ENCODE assay signal across 9 mouse cellular contexts in the genomic region with DNA sequence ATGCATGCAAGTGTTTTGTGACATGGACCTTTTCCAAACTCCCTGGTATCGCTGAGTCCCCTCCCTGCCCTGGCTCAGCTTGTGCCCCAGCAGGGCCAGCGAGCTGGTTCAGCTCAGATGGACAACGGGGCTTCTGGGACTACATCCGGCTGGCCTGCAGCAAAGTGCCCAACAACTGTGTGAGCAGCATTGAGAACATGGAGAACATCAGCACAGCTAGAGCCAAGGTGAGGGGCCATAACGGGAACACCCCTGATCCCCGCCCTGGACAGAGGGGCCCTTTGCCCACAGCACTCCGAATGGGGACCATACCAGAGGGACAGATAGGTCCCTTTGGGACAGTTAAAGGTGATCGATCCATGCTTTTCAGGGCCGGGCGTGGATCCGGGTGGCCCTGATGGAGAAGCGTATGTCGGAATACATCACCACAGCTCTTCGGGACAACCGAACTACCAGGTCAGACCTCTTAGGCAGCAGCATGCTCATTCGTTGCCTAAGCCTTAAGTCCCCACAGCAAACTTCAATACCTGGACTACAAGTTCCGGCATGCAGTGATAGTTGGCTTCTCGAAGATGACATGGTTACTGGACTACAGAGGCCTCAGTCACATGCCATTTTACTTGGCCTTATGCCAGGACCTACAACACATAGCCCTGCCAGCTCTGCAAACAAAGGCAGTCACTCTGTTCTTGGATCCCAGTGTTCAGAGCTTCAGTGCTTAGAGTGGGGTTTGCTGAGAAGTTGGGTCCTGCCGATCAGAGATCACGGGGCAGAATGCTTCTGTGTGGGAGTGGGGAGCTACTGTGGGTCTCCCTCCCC. TPM values are rescaled to one million over a fixed set of nuclear protein-coding genes. Genes with fewer than 3 reads are reported as not detected.
A peak's percentile ranks its signal among the peaks of the same experiment; 100 is the strongest.
DNase-seq lines count a peak whose midpoint lies in the region; ATAC-seq and TF ChIP-seq lines count a peak whose summit lies in the region.
"Had no signal": no experiment of that assay in that cellular context is flagged by ENCODE, and none has a peak within 500 bp of the region (broad histone marks: within the 10 kb centered on the region; RNA-seq: fewer than 3 reads in every experiment).

No protein-coding gene starts in this region.

- peak; percentile 50 for DNase-seq in heart, postnatal 0 days (ENCODE audit: low spot score)
- DNase-seq in heart, adult 11 months, result no peak
- peak; percentile 56 to 69 for DNase-seq in cerebellum, postnatal 36 days
- DNase-seq in gastrocnemius, postnatal 10 days, result no peak
- no peak for DNase-seq in Muller cell, postnatal 12 days (ENCODE audit: inconsistent ontology term)

- ATAC-seq in heart, postnatal 0 days (ENCODE audit: insufficient read depth, low read depth), result peak; percentile 56; the same call in 1 of the 2 replicates
- ATAC-seq in midbrain, embryonic 12.5 days (ENCODE audit: low FRiP score, low read depth), result no peak
- no peak for ATAC-seq in midbrain, embryonic 15.5 days (replicated peaks)
- ATAC-seq in neural tube, embryonic 13.5 days (ENCODE audit: low read depth), result no peak

- no peak overlapping the region for H3K9ac ChIP-seq in heart, postnatal 0 days (replicated peaks; ENCODE audit: low read depth, low read length)
- H3K9ac ChIP-seq in midbrain, embryonic 12.5 days (replicated peaks), result peak overlapping the region; percentile 37; the same call in 1 of the 2 replicates
- no peak overlapping the region for H3K9ac ChIP-seq in midbrain, embryonic 15.5 days
- peak overlapping the region; percentile 44; the same call in 1 of the 2 replicates for H3K9ac ChIP-seq in neural tube, embryonic 13.5 days

- WGBS in heart, postnatal 0 days, result 64% methylated on average over 20 of the region's 20 CpGs
- WGBS in midbrain, embryonic 12.5 days, result 83% methylated on average over 20 of the region's 20 CpGs
- 78% methylated on average over 20 of the region's 20 CpGs for WGBS in midbrain, embryonic 15.5 days
- WGBS in neural tube, embryonic 13.5 days, result 80% methylated on average over 20 of the region's 20 CpGs

- H3K4me3 ChIP-seq in heart, postnatal 0 days (ENCODE audit: low read depth, low read length), result no peak overlapping the region
- no peak overlapping the region for H3K4me3 ChIP-seq in midbrain, embryonic 12.5 days
- no peak overlapping the region for H3K4me3 ChIP-seq in midbrain, embryonic 15.5 days
- no peak overlapping the region for H3K4me3 ChIP-seq in neural tube, embryonic 13.5 days
- H3K4me3 ChIP-seq: megakaryocyte, embryonic 14.5 days had no signal

- no peak overlapping the region for H3K4me2 ChIP-seq in heart, postnatal 0 days (ENCODE audit: low read depth, low read length)
- H3K4me2 ChIP-seq in midbrain, embryonic 12.5 days (replicated peaks), result 0 out of 2 replicates have a peak overlapping the region, but pooled peaks have one; percentile 63
- no peak overlapping the region for H3K4me2 ChIP-seq in midbrain, embryonic 15.5 days
- H3K4me2 ChIP-seq in neural tube, embryonic 13.5 days, result peak overlapping the region; percentile 99; the same call in 1 of the 2 replicates

- peaks cover 48% of the 10 kb centered on the region for H3K27me3 ChIP-seq in heart, postnatal 0 days (ENCODE audit: control insufficient read depth, insufficient read depth, low read length)
- H3K27me3 ChIP-seq in midbrain, embryonic 12.5 days, result peaks cover 38% of the 10 kb centered on the region
- no peaks in the 10 kb centered on the region for H3K27me3 ChIP-seq in midbrain, embryonic 15.5 days (replicated peaks)
- H3K27me3 ChIP-seq in neural tube, embryonic 13.5 days, result peaks cover 19% of the 10 kb centered on the region

- H3K9me3 ChIP-seq in heart, postnatal 0 days (replicated peaks; ENCODE audit: control insufficient read depth, low read length), result no peaks in the 10 kb centered on the region
- no peaks in the 10 kb centered on the region for H3K9me3 ChIP-seq in midbrain, embryonic 12.5 days
- no peaks in the 10 kb centered on the region for H3K9me3 ChIP-seq in midbrain, embryonic 15.5 days
- H3K9me3 ChIP-seq in neural tube, embryonic 13.5 days, result no peaks in the 10 kb centered on the region

- H3K27ac ChIP-seq in heart, postnatal 0 days (ENCODE audit: low read depth), result no peak overlapping the region
- no peak overlapping the region for H3K27ac ChIP-seq in midbrain, embryonic 12.5 days (replicated peaks)
- H3K27ac ChIP-seq in midbrain, embryonic 15.5 days, result no peak overlapping the region
- peak overlapping the region; percentile 4; the same call in 1 of the 2 replicates for H3K27ac ChIP-seq in neural tube, embryonic 13.5 days (replicated peaks)

- TF ChIP-seq EP300 in heart, postnatal 0 days (IDR thresholded peaks at IDR 0.05; ENCODE audit: low read depth), result no peak

- H3K36me3 ChIP-seq in heart, postnatal 0 days (replicated peaks; ENCODE audit: control insufficient read depth, insufficient read depth, low read length), result peaks cover 11% of the 10 kb centered on the region
- H3K36me3 ChIP-seq in midbrain, embryonic 12.5 days, result peaks cover 47% of the 10 kb centered on the region
- H3K36me3 ChIP-seq in midbrain, embryonic 15.5 days (replicated peaks), result peaks cover 16% of the 10 kb centered on the region
- H3K36me3 ChIP-seq in neural tube, embryonic 13.5 days, result peaks cover 50% of the 10 kb centered on the region

- peaks cover 12% of the 10 kb centered on the region for H3K4me1 ChIP-seq in heart, postnatal 0 days (ENCODE audit: control insufficient read depth, insufficient read depth)
- peaks cover 66% of the 10 kb centered on the region for H3K4me1 ChIP-seq in midbrain, embryonic 12.5 days
- peaks cover 58% of the 10 kb centered on the region for H3K4me1 ChIP-seq in midbrain, embryonic 15.5 days
- H3K4me1 ChIP-seq in neural tube, embryonic 13.5 days (replicated peaks), result peaks cover 91% of the 10 kb centered on the region

- no peak for TF ChIP-seq CTCF in heart, postnatal 0 days (IDR thresholded peaks at IDR 0.05; ENCODE audit: low read depth)

RNA-seq across cellular contexts. Expression of gene Rundc3a, which starts 5.0 kb away (rescaled TPM):
- total RNA-seq in heart, postnatal 0 days (2014; rRNA removed; ENCODE audit: low replicate concordance), result 12.5 TPM in 1 of 2 replicates, not detected in the other
- 0.74 and 0.92 TPM in 2 replicates for polyA plus RNA-seq in heart, postnatal 0 days (2015; fragmentation: Nextera tagmentation; extraction: Ambion mirVana)
- 117 and 133 TPM in 2 replicates for polyA plus RNA-seq in midbrain, embryonic 12.5 days (2016; fragmentation: Nextera tagmentation; extraction: Ambion mirVana)
- 160 and 165 TPM in 2 replicates for polyA plus RNA-seq in midbrain, embryonic 15.5 days (2015; fragmentation: Nextera tagmentation; extraction: Ambion mirVana)
- polyA plus RNA-seq in neural tube, embryonic 13.5 days (2015; fragmentation: Nextera tagmentation; extraction: Ambion mirVana), result 156 and 161 TPM in 2 replicates
- total RNA-seq in gastrocnemius, postnatal 10 days (2021), result 1 to 10 TPM in 1 of 2 experiments, under 1 TPM in 1; 0.87 to 1.9 TPM

RNA-seq across cellular contexts. Expression of gene Slc25a39, which starts 9.5 kb away (rescaled TPM):
- total RNA-seq in heart, postnatal 0 days (2014; rRNA removed; ENCODE audit: low replicate concordance), result 281 and 322 TPM in 2 replicates
- 267 and 269 TPM in 2 replicates for polyA plus RNA-seq in heart, postnatal 0 days (2015; fragmentation: Nextera tagmentation; extraction: Ambion mirVana)
- polyA plus RNA-seq in midbrain, embryonic 12.5 days (2016; fragmentation: Nextera tagmentation; extraction: Ambion mirVana), result 163 and 173 TPM in 2 replicates
- 146 and 168 TPM in 2 replicates for polyA plus RNA-seq in midbrain, embryonic 15.5 days (2015; fragmentation: Nextera tagmentation; extraction: Ambion mirVana)
- 154 TPM in 2 replicates for polyA plus RNA-seq in neural tube, embryonic 13.5 days (2015; fragmentation: Nextera tagmentation; extraction: Ambion mirVana)
- total RNA-seq in gastrocnemius, postnatal 10 days (2021), result 10 to 100 TPM; 51.7 to 53.5 TPM

RNA-seq across cellular contexts. Expression of gene Grn, which starts 31.9 kb away (rescaled TPM):
- 134 and 162 TPM in 2 replicates for total RNA-seq in heart, postnatal 0 days (2014; rRNA removed; ENCODE audit: low replicate concordance)
- 174 and 176 TPM in 2 replicates for polyA plus RNA-seq in heart, postnatal 0 days (2015; fragmentation: Nextera tagmentation; extraction: Ambion mirVana)
- polyA plus RNA-seq in midbrain, embryonic 12.5 days (2016; fragmentation: Nextera tagmentation; extraction: Ambion mirVana), result 67.0 and 82.7 TPM in 2 replicates
- 75.2 and 82.0 TPM in 2 replicates for polyA plus RNA-seq in midbrain, embryonic 15.5 days (2015; fragmentation: Nextera tagmentation; extraction: Ambion mirVana)
- 83.3 and 88.6 TPM in 2 replicates for polyA plus RNA-seq in neural tube, embryonic 13.5 days (2015; fragmentation: Nextera tagmentation; extraction: Ambion mirVana)
- 10 to 100 TPM; 81.6 to 93.6 TPM for total RNA-seq in gastrocnemius, postnatal 10 days (2021)

RNA-seq across cellular contexts. Expression of gene Slc4a1, which starts 32.2 kb away (rescaled TPM):
- total RNA-seq in heart, postnatal 0 days (2014; rRNA removed; ENCODE audit: low replicate concordance), result 1.9 and 7.5 TPM in 2 replicates
- 1.3 and 3.1 TPM in 2 replicates for polyA plus RNA-seq in heart, postnatal 0 days (2015; fragmentation: Nextera tagmentation; extraction: Ambion mirVana)
- 26.7 and 30.4 TPM in 2 replicates for polyA plus RNA-seq in midbrain, embryonic 12.5 days (2016; fragmentation: Nextera tagmentation; extraction: Ambion mirVana)
- 2.9 and 3.8 TPM in 2 replicates for polyA plus RNA-seq in midbrain, embryonic 15.5 days (2015; fragmentation: Nextera tagmentation; extraction: Ambion mirVana)
- 4.2 and 4.9 TPM in 2 replicates for polyA plus RNA-seq in neural tube, embryonic 13.5 days (2015; fragmentation: Nextera tagmentation; extraction: Ambion mirVana)
- 10 to 100 TPM in 1 of 2 experiments, 1 to 10 TPM in 1; 2.1 to 10.7 TPM for total RNA-seq in gastrocnemius, postnatal 10 days (2021)

RNA-seq across cellular contexts. Expression of gene Fam171a2, which starts 49.3 kb away (rescaled TPM):
- total RNA-seq in heart, postnatal 0 days (2014; rRNA removed; ENCODE audit: low replicate concordance), result 40.8 and 58.6 TPM in 2 replicates
- 1.7 and 1.8 TPM in 2 replicates for polyA plus RNA-seq in heart, postnatal 0 days (2015; fragmentation: Nextera tagmentation; extraction: Ambion mirVana)
- polyA plus RNA-seq in midbrain, embryonic 12.5 days (2016; fragmentation: Nextera tagmentation; extraction: Ambion mirVana), result 17.6 and 18.0 TPM in 2 replicates
- polyA plus RNA-seq in midbrain, embryonic 15.5 days (2015; fragmentation: Nextera tagmentation; extraction: Ambion mirVana), result 28.7 and 36.4 TPM in 2 replicates
- 20.3 and 21.6 TPM in 2 replicates for polyA plus RNA-seq in neural tube, embryonic 13.5 days (2015; fragmentation: Nextera tagmentation; extraction: Ambion mirVana)
- 10 to 100 TPM; 11.7 to 12.3 TPM for total RNA-seq in gastrocnemius, postnatal 10 days (2021)

Comparison
In these comparisons a context has a peak if more than half of its experiments do, and no peak if none do; other contexts are left out.
1. DNase-seq: peak in heart, postnatal 0 days (single experiment) and cerebellum, postnatal 36 days (2 of 2); none in heart, adult 11 months (single experiment), gastrocnemius, postnatal 10 days (single experiment) and Muller cell, postnatal 12 days (single experiment).
2. H3K4me2 ChIP-seq: peak in midbrain, embryonic 12.5 days (single experiment) and neural tube, embryonic 13.5 days (single experiment); none in heart, postnatal 0 days (single experiment) and midbrain, embryonic 15.5 days (single experiment).
3. H3K9ac ChIP-seq: peak in midbrain, embryonic 12.5 days (single experiment) and neural tube, embryonic 13.5 days (single experiment); none in heart, postnatal 0 days (single experiment) and midbrain, embryonic 15.5 days (single experiment).
4. RNA of gene Rundc3a, which starts 5.0 kb away (polyA plus RNA-seq): 156 to 161 TPM in neural tube, embryonic 13.5 days, 160 to 165 TPM in midbrain, embryonic 15.5 days and 117 to 133 TPM in midbrain, embryonic 12.5 days; 0.74 to 0.92 TPM in heart, postnatal 0 days; every median in the first group is over 10 times any median in the second.